Mouse (Mus musculus): ENCODE measurements around the gene Slc30a3.
"Not testable (repeated sequence)": the region's sequence is repeated elsewhere in the genome, so short reads cannot be mapped to it uniquely, and the experiment has no call there.

The Slc30a3 gene

GRCm38 (mm10) chr5:31093151-31094041 is 14.6 kb downstream of the Slc30a3 start:
- peak; percentile 35 for DNase-seq (ENCODE audit: low spot score)

DNA sequence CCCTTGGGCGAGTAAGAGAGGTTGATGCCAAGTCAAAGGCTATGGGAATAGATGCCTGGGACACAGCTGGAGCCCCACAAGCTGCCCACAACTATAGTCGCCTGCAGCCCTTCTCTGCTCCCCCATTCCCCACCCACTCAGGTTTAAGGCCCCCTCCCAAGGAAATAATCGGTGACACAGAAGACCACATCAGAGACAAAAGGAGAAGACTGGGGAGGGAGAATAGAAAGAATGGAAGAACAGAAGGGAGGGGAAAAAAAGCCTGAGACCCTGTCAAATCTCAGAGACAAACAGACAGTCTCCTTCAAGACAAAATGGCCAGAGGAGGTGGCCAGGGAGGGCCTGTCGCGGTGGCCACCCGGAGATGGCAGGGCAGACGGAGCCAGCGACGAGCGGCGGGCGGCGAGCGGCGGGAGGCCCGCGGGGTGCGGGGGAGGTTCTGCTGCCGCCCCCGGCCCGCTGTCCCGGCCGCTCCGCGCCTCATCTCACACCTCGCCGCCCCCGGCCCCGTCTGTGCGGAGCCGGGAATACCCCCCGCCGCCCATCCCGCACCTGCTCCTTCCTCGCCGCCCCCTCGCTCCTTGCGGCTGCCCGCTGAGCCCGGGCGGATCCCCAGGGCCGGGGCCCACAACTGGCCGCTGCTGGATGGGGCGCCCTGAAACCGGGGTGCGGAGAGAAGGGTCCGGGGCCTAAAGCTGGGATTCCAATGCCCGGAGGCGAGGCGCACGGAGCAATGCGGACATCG is 15.6 kb downstream of the Slc30a3 start:
- no peak for DNase-seq (ENCODE audit: low spot score)

DNA sequence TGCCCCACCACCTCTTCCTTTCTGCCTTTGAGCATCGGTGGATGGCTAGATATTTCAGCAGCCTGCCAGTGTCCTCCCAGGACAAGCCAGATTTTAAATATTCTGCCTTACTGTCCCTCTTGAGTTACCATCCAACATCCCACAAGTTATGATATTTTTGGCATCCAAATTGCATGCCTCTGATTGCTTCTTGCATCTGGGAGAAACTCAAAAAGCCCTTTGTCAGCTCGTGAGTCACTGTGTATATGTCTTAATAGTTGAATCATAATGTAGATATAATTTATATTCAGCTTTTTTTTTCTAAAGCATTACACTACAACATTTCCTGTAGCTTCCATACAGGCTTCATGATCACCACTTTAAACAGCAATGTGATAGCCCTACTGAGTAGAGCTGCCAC is 20.9 kb downstream of the Slc30a3 start:
- DNase-seq (ENCODE audit: low spot score) = no peak

GRCm38 (mm10) chr5:31086606-31087005 is 21.4 kb downstream of the Slc30a3 start:
- no peak for DNase-seq (ENCODE audit: low spot score)

DNA sequence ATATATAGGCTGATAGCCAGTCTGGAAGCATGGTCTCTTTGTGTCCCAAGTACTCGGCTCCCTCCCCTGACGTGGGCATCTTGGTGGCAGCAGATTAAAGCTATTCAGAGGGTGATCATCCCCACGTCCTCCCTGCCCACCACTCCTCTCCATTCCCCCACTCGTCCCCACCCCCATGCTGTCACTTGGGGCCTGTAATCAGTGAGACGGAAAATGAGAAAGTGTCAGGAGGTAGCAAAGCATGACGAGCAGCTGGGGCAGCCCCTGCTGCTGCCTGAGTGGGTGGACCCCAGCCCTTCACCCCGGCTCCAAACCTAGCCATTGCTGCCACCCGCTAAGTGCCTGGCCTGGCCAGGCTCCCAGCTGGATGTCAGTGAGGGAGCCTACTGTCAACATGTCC is 24.1 kb downstream of the Slc30a3 start:
- DNase-seq (ENCODE audit: low spot score) = no peak

DNA sequence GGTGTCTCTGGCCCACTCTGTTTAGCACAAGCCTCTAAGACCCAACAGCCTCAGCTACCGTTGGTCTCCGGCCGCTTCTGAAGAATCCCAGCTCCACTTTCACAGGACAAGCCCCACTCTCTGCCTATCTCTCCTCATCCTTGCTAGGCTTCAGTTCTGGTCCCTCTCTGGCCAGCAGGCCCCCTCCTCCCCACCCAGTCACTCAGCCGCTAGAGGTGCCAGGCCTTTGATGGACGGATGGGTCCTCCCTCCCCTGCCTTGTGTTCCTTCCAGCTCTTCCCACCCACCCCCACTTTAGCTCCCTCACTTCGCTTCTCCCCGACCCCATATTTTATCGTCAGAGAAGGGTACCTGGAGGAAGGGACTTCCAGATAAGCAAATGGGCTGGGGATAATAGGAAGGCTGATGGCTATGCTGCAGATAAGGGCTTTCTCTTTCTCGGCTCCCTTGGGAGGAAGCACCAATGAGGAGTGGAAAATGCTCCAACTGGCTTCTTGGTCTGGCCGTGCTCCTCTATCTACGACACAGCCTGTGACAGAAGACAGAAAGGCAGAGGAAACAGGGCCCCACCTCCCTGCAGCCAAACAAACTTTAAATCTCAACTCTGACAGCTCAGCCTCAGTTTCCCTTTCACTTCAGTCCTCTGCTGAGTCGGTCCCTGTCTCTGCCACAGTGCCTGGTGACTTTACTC is 25.0 kb downstream of the Slc30a3 start:
- no peak for DNase-seq (ENCODE audit: low spot score)

DNA sequence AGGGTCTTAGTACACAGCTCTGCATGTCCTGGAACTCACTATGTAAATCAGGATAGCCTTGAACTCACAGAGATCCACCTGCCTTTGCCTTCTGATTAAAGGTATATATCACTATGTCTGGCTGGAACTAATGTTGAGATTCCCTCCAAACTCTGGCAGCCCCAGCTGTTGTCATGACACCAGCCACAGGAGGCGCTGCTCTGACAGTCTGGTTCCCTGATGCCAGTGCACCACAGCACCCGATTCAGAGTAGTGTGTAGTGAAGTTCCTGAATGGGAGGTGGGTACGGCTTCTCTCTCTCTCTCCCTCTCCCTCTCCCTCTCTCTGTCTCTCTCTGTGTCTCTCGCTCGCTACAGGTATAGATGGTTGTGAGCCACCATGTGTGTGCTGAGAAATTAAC is 25.7 kb downstream of the Slc30a3 start:
- DNase-seq (ENCODE audit: low spot score) = no peak

DNA sequence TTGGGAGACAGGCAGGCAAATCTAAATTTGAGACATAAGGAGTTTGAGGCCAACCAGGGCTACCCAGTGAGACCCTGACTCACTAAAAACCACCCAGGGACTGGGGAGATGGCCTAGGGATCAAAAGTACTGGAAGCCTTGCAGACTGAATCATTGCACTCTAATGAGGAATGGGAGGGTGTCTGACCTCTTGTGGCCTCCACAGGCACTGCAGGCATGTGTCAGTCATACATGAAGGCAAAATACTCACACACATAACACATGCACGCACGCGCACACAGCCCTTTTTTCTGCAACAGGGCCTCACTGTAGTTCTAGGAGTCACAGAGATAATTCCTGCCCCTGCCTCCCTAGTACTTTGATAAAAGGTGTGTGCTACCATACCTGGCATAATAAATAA is 26.7 kb downstream of the Slc30a3 start:
- no peak for DNase-seq (ENCODE audit: low spot score)

GRCm38 (mm10) chr5:31080795-31081164 is 27.3 kb downstream of the Slc30a3 start:
- no peak for DNase-seq (ENCODE audit: low spot score)

- DNase-seq (ENCODE audit: low spot score) = no peak
These were observed 27.8 kb downstream of the Slc30a3 start for GRCm38 (mm10) chr5:31080059-31080794.

DNA sequence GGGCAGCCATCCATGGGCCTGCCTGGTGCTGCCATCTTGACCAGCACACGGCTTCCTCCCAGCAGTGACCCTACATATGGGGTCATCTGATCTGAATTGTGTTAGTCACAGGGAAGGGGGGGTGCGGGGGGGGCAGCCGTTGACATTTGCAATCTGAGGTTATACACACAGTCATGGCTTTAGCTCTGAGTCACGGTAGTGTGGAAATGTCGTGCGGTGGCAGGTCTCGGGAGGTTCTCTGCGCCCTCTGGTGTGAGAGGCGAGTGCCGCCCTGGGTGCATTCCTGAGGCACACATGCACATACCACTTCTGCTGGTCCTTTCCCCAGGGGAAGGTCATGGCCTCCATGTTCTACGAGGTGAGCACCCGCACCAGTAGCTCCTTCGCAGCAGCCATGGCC is 31.7 kb downstream of the Slc30a3 start:
- no peak for DNase-seq (ENCODE audit: low spot score)

GRCm38 (mm10) chr5:31073176-31073575 is 34.9 kb downstream of the Slc30a3 start:
- no peak for DNase-seq (ENCODE audit: low spot score)

- no peak for DNase-seq (ENCODE audit: low spot score)
These were observed 36.2 kb downstream of the Slc30a3 start for GRCm38 (mm10) chr5:31071821-31072220.

DNA sequence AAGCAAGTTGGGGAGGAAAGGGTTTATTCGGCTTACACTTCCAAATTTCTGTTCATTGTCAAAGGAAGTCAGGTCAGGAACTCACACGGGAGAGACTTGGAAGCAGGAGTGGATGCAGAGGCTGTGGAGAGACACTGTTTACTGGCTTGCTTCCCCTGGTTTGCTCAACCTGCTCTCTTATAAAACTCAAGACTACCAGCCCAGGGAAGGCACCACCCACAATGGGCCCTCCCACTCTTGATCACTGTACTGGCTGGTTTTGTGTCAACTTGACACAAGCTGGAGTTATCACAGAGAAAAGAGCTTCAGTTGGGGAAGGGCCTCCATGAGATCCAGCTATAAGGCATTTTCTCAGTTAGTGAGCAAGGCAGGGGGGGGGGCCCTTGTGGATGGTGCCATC is 37.0 kb downstream of the Slc30a3 start:
- no peak for DNase-seq (ENCODE audit: low spot score)

DNA sequence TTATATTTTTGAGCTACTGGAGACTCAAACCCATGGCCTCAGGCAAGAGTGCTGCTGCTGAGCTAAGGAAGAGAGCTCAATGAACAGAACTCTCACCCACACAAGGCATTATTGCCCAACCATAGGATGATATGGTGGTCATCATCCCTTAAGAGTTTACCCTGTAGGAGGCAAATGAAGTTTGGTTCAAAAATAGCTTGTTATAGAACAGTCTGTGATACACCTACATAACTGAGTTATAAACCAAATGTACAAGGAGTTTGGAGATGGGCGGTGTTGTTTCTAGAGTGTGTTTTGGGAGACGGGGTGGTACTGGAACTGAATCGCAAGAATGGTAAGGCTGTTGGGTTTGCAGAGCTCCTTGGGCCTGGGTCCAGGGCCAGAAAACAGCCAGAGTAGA is 38.2 kb downstream of the Slc30a3 start:
- DNase-seq (ENCODE audit: low spot score) = no peak

- DNase-seq (ENCODE audit: low spot score) = no peak
These were observed 52.6 kb downstream of the Slc30a3 start for GRCm38 (mm10) chr5:31055216-31056140.

- peak; percentile 91 for DNase-seq (ENCODE audit: low spot score)
These were observed 53.5 kb downstream of the Slc30a3 start, which contains the start of gene Cad for GRCm38 (mm10) chr5:31054261-31055215. Gene Cad (plus strand): TSS chr5:31054780.

GRCm38 (mm10) chr5:31053728-31054127 is 54.3 kb downstream of the Slc30a3 start:
- not testable (repeated sequence) for DNase-seq (ENCODE audit: low spot score)

- no peak for DNase-seq (ENCODE audit: low spot score)
These were observed 57.6 kb downstream of the Slc30a3 start for GRCm38 (mm10) chr5:31050427-31050826.

Data from testis, postnatal 14 days (tissue).